Mouse (Mus musculus) adrenal gland, postnatal 25 days (tissue): ENCODE results near the gene Gm28870. TPM values are rescaled to one million over a fixed set of nuclear protein-coding genes. Genes with fewer than 3 reads are reported as not detected.
"Not testable (repeated sequence)": the region's sequence is repeated elsewhere in the genome, so short reads cannot be mapped to it uniquely, and the experiment has no call there.

Experiments used
- DNase-seq: peaks from one replicate; pipeline ENCODE4 v3.0.0; 2021; ENCODE audit warnings: mixed read lengths
- long read RNA-seq: library from polyadenylated mRNA; stranded (forward); transcript quantifications from one replicate; pipeline ENCODE4 v2.0.0, GENCODE M21; 2021
- total RNA-seq: library from RNA; stranded (reverse); gene quantifications from 2 replicates; pipeline ENCODE4 v1.2.3, GENCODE M21; 2021

The Gm28870 gene
- not detected in 2 replicates for total RNA-seq
- long read RNA-seq = 0 reads

GRCm38 (mm10) chrY:50096976-50097375 lies at the start of gene Gm28870:
TSS of gene Gm28870 (plus strand) at chrY:50097276.
- DNase-seq = not testable (repeated sequence)
